Mouse (Mus musculus) activated CD4-positive, CD25-positive, alpha-beta regulatory T cell, adult 4 months (primary cell): Measurements from ENCODE around the gene Kcnk3. TPM values are rescaled to one million over a fixed set of nuclear protein-coding genes. Genes with fewer than 3 reads are reported as not detected.

Experiments
- ATAC-seq: one replicate; pipeline ENCODE4 v1.8.0; 2017
- polyA plus RNA-seq, 2 experiments: library from polyadenylated mRNA; unstranded; fragments of 100-300 nt; shearing (Covaris generic); gene quantifications; one replicate each; pipeline ENCODE4 v1.2.1; 2017

Kcnk3 gene
- polyA plus RNA-seq, 2 experiments from 2014 or later: not detected

- no peak for ATAC-seq
Observed at GRCm38 (mm10) chr5:30588301-30588968, 465 bp downstream of the Kcnk3 start.

DNA sequence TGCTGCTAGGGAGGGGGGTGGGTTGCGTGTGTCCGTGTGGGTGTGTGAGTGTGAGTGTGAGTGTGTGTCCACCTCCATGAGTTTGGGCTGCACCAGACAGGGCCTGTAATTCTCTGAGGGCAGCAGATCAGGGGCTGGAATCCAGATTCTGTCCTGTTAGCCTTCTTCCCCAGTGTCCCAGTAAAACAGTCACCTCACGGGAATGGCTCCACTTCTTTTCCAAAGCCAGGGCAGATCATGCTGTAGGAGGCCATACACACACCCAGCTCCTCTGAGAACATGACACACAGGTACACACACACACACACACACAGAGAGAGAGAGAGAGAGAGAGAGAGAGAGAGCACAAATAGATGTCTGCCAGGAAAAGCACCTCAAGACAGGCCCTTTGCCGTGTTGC is 1.1 kb downstream of the Kcnk3 start:
- no peak for ATAC-seq

DNA sequence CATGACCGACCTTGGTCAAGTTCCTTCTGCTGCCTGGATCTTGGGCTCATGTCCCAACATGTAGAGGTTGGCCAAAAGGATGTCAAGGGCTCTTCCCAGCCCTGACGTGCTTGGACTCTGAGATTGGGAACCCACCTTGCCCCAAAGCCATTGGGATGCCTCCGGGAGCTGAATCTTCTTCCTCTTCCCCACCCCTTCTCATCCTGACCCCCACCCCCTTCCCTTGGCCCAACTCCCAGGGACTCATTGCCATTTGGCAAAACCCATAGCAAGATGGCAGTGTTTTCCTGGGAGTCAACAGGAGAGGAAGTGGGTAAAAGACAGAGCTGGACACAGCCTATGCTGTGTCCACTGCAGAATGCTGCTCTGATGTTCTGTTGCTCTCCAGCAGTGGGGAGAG is 1.6 kb downstream of the Kcnk3 start:
- no peak for ATAC-seq

DNA sequence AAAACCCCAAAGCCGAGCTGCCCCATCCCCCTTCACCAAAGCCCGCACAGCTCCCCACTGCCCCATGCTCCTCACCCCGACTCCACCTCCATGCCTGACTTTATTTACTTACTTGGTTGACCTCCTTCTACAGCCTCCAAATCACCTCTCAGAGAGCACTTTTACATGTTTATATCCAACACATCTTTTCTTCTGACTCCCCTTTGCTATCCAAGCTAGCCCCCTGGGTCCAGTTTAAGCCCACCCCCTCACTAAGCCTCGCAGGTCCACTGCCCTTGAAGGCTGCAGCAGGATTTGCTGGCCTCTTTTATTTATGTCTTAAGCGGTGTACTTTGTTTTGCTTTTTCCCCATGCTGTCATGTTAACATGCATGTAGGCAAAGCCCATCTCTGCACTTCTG is 2.3 kb downstream of the Kcnk3 start:
- no peak for ATAC-seq

GRCm38 (mm10) chr5:30591205-30591731 is 3.3 kb downstream of the Kcnk3 start:
- no peak for ATAC-seq

GRCm38 (mm10) chr5:30591786-30592185 is 3.8 kb downstream of the Kcnk3 start:
- ATAC-seq: no peak

- ATAC-seq: no peak
Observed at GRCm38 (mm10) chr5:30592279-30592980, 4.5 kb downstream of the Kcnk3 start.

- no peak for ATAC-seq
Observed at GRCm38 (mm10) chr5:30593360-30593759, 5.4 kb downstream of the Kcnk3 start.

- ATAC-seq: no peak
Observed at GRCm38 (mm10) chr5:30593811-30594504, 6.0 kb downstream of the Kcnk3 start.

DNA sequence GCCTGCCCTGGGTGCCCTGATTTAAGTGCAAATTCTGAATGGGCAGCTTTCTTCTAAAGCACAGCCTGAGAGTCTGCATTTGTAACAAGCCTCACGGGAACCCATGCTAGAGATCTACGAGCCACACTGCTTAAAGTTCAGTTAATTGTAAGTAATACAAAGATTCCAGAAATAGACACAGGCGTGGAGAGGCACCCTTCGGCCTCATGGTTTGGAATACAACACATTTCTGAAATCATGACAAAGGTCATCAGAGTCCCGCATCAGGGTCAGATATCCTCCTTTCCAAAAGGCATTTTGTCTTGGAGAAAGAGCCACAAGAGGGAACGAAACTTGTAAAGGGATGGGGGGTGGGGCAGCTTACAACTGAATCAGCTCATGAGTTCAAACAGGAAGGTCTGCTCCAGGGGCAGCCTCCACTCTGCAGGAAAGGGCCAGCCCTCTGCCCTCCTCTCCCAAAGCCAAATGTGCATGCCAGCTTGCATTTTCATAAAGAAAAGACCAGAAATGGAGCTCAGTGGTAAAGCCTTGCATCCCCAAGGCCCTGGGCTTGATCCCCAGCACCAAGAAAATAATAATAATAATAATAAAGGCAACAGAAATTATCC is 7.1 kb downstream of the Kcnk3 start:
- no peak for ATAC-seq

- no peak for ATAC-seq
Observed at GRCm38 (mm10) chr5:30601397-30601796, 13.4 kb downstream of the Kcnk3 start.

DNA sequence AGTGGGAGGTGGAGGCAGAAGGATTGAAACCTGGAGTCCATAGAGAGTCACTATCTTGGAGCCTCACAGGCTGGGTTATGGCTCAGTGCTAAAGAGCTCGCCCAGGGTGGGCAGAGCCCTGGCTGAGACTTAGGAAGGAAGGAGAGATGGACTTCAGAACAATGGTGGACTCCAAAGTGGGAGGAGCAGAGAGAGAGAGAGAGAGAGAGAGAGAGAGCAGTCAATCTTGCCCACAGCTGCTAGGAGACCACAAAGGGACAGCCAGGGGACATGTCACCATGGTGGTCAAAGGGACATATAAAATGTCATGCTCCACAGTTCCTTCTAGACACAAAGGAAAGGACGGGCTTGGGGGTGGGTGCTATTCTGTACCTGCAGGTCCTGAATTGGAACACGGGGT is 15.3 kb downstream of the Kcnk3 start:
- no peak for ATAC-seq

GRCm38 (mm10) chr5:30603926-30604325 is 16.0 kb downstream of the Kcnk3 start:
- no peak for ATAC-seq

DNA sequence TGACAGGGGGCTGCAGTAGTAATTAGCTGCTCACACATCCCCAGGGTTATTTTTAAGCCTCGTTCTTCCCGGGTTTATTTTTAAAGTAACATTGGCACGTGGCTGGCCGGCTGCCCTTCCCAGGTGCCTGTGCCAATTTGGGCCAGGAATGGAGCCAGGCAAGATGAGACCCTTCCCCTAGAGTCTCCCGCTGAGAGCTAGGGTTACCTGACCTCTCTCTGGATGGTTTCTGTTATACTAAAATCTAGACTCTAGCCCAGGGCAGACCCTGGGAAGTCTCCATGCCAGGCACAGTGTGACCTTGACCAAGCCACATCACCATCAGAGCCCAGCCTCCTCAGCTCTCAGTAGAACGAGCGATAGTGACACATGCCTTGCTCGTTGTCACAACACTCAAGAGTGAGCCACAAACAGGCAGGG is 16.8 kb downstream of the Kcnk3 start:
- no peak for ATAC-seq

- no peak for ATAC-seq
Observed at GRCm38 (mm10) chr5:30605649-30606048, 17.7 kb downstream of the Kcnk3 start.

DNA sequence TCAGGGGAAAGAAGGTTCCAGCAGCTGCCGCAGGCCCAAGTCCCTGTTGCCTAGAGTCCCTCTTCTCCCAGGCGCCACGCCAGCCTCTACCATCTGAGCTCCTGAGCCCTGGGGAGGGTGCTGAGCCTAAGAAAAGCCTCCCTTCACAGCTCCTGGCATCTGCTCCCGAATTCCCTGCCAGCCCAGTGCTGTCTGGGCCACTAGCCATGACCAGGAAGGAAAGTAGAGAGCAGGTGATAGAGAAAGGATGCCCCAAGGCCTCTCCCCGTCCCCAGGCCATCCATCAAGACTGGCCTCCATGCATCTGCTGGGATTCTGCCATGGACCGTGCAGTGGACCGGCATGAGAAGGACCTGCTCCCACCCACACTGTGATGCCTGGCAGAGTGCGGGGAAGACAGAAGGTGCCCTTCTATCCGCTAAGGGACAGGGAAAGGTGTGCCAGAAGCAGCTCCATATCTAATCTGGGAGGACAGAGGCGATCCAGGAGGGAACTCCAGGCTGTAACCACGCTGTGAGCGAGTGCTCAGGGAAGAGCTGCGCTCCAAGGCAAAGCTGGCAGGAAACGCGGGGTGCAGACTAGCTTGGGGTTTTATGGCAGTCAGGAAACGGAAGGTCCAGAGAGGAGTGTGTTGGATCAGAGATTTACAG is 18.6 kb downstream of the Kcnk3 start:
- ATAC-seq: no peak

DNA sequence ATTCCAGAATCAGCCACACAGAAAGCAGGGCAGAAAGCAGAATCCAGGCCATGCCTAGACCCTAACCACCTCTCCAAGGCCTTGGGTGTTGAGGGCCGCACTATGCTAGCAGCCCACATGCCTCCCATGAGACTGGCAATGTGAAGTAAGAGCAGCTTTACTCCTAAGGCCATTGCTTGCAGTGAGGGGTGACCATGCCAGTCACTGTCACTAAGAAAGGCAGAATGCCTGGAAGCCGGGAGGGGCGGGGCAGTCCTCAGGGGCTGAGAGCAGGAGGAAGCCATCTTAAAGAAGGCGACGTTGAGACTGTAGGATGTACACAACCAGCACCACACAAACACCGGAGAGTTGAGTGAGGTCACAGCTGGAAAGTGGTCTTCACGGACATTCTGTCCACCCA is 21.1 kb downstream of the Kcnk3 start:
- ATAC-seq: no peak

DNA sequence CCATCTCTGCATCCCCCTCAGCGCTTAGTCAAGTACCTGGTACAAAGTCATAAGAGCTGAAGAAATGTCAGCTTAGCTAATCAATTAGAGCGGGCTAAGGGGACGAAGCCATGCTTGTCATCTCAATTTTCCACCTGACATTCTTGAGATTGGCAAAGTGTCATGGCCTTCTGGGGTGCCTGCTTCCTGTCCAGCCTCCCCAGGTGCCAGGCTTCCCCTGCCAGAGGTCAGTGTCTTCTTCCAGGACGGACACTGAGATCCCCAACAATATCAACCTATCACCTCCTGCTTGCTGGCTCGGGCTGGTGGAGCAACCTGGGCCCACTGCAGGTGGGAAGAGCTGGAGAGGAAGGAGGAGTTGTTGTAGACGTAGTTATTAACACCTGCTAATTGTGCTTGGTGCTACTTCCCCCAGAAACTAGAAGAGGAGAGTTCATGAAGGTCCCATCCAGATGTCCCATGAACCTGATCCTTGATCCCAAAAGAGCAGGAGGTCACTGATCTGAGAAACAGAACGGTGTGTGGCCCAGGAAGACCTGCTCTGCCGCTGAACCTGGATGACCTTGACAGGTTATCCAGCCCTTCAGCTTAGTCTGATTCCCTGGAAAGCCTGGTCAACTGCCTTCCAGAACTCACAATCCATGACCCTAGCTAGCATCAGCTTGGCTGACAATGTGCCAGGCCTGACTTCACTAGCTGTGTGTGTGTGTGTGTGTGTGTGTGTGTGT is 22.1 kb downstream of the Kcnk3 start:
- ATAC-seq: no peak

GRCm38 (mm10) chr5:30611091-30611490 is 23.1 kb downstream of the Kcnk3 start:
- no peak for ATAC-seq

DNA sequence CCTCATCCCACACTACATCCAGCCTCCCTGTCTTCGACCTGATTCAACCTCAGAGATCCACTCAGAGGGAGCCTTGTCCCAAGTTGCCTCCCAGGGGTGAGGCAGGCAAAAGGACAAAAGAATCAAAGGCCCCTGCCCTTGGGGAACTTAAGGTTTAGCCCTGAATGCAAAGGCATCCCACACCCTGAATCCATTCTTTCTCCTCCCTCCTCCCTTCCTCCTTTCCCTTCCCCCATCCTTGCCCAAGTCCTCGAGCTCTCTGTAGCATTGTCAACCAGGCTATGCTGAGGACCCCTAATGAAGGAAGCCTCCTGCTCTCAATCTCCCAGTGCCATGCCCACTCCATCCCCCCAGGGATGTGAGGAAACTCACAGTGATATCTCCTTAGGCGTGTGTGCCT is 23.7 kb downstream of the Kcnk3 start:
- ATAC-seq: no peak

DNA sequence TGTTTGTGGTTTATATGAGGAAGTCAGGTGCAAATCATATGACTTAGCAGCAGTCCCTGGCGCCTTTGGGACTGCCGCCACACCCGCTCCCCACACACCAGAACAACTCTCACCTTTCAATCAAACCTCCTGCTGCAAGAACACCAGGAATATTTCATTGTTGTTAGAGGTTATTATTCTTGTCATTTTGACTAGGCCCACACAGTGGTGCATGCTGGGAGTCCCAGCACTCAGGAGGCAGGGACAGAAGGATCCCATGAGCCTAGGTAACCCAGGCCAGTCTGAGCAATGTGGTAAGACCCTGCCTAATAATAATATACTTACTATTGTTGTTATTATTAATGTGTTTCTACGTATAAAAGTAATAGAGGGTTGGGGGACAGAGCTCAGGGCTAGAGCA is 24.6 kb downstream of the Kcnk3 start:
- no peak for ATAC-seq

GRCm38 (mm10) chr5:30613242-30613641 is 25.3 kb downstream of the Kcnk3 start:
- ATAC-seq: no peak
